Mouse (Mus musculus): ENCODE data around the gene Cabp2.

The Cabp2 gene

DNA sequence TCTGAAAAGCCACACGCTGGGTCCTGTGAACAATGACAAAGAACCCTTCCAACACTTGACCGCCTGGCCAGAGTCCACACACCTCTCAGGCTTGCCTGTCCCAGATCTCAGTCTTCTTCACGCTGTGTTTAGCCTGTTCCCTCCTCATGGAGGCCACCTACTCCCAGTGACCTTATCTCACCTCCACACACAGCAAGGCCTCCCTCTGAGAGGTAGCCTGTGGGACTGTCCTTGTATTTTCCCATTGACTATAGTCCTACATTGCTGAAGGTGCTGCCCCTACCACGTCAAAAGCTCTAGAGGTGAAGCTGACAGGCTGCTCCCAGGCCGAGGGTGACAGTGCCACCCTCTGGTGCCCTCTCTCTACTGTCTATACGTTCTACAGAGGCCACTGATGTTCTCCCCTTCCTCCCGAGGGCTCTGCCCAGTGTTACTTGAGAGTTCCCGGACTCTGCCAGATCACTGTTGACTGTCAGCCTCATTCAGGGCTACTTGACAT is 818 bp upstream of the Cabp2 start:
- DNase-seq (ENCODE audit: low read depth, low spot score): no peak

DNA sequence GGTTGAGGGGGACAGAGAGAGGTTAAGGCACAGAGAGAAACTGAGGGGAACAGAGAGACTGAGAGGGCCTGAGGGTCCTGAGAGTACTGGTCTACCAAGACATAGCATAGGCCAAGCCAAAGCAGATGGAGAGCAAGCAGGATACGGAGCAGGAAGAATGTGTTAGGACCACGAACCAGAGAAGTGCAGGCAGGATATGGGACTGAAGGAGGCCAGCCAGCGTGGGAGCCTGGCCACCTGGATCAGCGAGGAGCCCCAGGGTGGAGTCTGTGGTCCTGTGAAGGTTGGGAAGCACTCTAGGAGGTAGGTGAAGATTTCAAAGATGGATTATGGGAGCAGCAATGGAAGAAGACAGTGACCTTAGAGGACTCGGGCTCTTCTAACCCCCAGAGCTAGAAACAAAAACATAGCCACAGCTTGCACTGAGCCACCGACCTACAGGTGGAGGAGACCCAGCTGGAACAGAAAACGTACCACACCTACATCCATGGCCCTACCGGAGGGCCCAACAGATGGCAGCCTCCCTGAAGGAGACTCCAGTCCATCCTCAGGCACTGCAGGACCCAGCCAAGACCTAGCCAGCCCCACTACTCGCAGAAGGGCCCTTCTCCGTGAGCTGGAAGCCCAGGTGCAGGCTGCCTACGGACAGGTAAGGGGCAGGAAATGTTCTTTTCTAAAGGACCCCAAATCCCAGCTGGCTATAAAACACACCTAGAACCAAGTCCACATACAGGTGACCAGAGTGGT is 1.0 kb downstream of the Cabp2 start:
- DNase-seq (ENCODE audit: low read depth, low spot score): no peak

DNA sequence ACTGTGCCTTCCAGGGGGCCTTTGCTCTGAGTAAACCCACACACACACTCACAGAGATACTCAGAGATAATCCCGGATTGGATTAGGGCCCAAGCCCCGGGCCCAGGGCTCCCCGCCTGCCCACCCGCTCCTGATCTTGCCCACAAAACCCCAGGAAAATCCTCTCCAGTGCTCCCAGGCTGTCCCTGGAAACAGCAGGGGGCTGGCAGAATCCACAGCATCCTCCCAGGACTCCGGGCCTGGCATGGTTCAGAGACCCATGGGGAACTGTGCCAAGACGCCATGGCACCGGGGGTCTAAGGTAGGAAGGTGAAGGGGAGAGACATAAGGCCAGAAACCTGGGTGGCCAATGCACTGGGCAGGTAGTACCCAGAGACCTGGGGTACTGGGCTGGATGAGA is 1.9 kb downstream of the Cabp2 start:
- no peak for DNase-seq (ENCODE audit: low read depth, low spot score)

DNA sequence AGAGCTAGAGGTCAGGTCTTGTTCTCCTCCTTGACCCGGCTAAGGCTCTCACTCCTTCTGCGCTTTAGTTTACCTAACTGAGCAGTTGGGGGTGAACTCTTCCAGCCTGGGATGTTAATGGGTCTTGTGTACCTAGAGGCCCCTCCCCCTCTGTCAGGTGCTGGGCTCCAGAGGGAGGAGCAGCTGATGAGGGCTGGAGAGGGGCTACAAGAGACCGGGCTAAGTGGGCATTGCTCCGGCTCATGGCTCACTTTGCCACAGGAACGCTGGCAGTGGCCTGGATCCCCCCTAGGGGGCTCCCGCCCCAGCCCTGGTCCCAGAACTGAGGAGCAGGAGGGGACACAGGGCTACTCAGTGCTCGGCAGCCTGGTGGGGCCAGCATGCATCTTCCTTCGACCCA is 2.4 kb downstream of the Cabp2 start:
- no peak for DNase-seq (ENCODE audit: low read depth, low spot score)

DNA sequence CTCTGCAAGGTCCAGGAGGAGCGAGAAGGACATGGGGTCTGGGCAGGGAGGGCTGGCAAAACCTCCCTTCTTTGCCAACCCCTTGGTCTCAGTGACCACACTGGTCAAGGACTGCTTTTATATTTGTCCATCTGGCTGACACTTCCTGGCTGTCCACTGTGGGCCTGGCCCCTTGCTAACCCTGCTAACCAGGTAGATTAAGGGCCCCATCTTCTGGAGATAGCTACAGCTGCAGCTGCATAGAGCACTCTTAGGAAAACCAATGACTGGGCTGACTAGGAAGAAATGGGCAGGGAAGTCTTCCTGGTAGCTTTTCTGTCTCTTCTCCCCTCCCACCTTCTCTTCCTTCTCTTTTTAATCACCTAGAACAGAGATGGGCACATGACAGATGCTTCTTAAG is 3.6 kb downstream of the Cabp2 start:
- DNase-seq (ENCODE audit: low read depth, low spot score): no peak

DNA sequence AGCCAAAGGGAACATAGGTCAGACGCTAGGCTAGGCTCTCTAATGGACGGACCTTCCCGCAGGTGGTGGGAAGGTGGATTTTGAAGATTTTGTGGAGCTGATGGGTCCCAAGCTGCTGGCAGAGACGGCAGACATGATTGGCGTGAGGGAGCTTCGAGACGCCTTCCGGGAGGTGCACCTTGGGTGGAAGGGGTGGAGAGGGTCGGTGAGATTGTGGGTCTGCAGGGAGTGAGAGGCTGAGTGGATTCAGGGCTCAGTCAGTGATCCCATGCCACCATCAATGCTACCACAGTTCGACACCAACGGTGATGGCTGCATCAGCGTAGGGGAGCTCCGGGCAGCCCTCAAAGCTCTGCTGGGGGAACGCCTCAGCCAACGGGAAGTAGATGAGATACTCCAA is 4.8 kb downstream of the Cabp2 start:
- DNase-seq (ENCODE audit: low read depth, low spot score): no peak

DNA sequence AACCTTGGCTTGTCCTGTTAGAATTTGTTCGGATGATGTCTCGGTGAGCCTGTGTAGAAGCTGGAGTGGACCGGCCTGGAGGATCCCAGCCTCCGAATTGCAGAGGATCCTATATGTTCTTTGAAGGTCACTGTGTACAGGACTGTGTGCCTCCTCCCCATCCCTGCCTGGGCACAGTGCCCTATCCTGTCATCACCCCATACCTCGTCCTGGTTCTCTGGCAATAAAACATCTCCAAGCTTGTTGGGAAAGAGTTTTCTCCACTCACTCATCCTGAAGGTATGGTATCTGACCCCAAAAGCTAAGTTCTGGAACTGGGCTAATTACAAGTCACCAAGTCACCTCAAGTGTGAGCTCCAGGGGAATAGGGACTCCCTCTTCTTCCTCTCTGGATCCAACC is 5.7 kb downstream of the Cabp2 start:
- DNase-seq (ENCODE audit: low read depth, low spot score): no peak

DNA sequence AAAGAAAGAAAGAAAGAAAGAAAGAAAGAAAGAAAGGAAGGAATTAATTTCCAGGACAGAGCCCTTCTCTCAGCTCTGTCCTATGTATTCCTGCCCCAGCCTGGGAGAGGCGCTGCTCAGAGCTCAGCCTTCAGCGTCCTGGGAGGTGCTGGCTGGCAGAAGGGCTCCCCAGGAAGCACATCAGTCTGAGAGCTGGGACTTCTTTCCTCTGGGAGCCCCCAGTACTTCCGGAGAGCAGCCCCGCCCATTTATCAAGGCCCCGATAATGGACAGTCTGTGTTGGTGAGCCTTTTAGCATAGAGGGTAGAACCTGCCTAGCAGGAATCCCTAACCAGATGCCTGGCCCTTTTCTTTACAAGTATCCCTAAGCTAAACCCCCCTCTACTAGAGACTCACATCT is 6.8 kb downstream of the Cabp2 start:
- DNase-seq (ENCODE audit: low read depth, low spot score): no peak

DNA sequence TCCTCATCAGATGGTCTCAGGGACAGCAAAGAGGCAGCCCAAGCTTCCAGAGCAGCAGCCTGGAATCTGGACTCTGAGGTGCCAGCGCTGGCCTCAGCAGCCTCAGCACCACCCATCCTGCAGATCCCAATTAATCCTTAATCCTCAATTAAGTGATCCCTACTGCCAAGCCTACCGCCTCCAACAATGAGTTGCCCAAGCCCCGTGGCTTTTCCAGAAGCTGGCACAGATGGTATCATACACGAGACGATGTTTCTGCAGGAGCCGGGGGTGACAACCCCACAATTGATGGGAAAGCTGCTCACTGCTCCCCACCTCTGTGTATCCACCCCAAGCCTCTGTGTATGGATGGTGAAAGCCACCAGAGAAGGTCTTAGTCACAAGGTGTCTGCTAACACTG is 7.8 kb downstream of the Cabp2 start:
- DNase-seq (ENCODE audit: low read depth, low spot score): no peak

DNA sequence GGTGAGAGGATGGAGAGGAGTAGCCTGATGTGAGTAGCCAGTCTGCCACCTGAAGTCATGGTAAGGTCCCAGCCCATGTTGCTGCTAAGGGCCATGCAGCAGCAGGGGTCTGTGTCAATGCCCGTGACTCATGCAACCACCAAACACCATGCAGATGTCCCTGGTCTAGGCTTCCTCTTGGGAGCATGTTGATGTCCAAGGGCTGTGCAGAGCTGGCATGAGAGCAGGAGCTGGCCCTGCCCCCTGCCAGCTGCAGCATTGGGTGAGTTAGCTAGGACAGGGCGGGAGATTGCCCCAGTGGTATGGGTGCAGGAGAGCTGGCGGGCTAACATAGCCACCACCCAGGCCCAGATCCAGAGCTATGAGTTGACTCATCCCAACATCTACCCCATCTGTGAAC is 9.1 kb downstream of the Cabp2 start:
- no peak for DNase-seq (ENCODE audit: low read depth, low spot score)

DNA sequence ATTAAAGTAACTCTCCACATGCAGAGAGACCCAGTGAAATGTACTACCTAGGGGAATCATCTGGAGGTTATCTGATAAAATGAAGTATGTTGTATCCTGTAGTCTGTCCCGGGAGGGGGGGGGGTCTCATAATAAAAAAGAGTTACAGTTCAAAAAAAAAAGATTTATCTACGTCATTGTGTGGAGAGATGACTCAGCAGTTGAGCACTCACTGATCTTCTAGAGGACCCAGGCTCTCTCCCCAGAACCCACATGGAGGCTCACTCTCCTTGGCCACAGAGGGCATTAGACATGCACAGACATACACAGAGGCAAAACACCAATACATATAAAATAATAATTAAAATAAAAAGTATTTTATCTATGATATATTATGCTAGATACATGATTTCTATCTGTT is 10.0 kb downstream of the Cabp2 start:
- DNase-seq (ENCODE audit: low read depth, low spot score): no peak

DNA sequence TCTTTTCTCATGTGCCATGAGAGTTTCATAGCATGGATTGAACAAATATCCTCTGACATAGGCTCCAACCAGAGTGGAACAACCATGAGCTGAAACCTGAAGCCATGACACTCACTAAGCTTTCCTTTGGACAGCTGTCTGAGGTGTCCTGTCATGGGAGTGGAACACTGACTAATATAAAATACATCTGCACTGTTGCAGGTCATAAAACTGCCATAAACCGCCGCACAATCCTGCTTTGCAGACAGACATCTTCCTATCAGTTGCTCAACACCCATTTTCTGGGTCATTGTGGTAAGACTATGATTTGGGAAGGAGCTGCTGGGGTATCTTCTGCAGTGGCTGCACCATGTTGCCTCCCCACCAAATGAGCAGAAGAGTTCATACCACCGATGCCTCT is 11.4 kb downstream of the Cabp2 start:
- no peak for DNase-seq (ENCODE audit: low read depth, low spot score)

DNA sequence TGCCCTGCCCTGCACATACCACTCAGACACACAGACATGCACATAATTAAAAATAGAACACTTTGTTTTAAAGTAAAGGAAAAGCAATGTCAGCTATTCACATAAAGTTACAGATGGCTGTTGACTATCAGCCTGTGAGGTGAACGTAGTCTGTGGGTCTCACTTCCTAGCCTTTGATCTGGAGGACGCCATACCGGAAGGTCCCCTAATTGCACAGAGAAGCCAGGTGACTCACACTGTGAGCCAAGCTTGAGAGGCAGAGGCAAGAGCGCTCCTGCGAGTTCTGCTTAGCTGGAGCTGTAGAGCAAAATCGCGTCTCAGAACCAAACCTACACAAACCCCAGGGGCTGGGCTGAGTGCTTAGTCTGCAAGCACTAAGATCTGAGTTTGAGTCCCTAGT is 12.4 kb downstream of the Cabp2 start:
- DNase-seq (ENCODE audit: low read depth, low spot score): no peak

DNA sequence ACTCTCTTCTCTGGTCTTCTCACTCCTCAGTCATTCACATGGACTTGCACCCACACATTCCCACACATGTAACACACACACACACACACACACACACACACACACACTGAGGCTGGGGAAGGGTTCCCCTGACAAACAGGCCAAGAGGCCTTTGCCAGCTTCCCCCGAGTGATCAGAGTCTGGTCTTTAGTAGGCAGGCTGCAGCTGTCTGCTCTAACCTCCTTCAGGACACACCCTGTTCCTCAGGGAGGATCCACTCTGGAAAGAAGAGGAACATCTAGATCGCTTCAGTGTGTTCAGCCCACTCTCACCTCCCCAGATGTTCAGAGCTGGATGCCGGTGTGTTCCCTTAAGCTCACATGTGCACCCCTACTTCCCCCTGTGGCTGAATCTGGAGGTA is 13.0 kb downstream of the Cabp2 start:
- DNase-seq (ENCODE audit: low read depth, low spot score): peak; percentile 32

DNA sequence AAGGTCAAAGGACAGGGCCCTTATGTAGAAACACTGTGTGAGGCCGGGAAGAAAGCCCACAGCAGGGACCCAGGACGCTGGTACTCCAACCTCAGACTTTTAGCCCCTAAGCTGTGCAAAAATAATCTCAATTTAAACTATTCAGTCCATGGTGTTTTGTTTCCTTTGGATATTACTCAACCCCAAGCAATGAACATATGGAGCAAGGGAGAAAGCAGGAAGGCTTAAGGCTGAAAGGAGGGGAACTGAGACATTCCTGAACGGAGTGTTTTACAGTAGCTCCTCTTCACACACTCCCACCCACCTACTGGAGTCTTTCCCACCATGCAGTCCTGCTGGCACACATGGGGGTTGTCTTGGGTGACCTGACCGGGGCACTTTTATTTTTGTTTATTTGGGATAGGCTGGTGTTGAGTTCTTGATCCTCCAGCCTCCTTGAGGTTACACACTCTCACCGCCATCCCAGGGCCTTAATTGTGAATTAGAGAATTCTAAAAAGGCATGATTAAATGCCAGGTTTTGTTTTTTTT is 13.5 kb downstream of the Cabp2 start:
- no peak for DNase-seq (ENCODE audit: low read depth, low spot score)

DNA sequence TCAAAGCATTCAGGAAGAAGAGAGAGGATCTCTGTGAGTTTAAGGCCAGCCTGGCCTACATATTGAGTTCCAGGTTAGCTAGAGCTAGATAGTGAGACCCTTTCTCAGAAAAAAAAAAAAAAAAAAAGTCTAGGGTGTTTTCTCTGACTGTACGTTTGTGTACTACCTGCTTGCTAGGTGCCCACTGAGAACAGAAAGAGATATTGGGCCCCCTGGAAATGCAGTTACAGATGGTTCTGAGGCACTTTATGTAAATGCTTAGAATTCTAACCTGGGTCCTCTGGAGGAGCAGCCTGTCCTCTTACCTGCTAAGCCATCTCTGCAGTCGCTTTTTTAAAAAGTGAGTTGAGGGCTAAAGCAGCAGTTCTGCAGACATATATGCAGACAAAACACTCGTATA is 14.4 kb downstream of the Cabp2 start:
- DNase-seq (ENCODE audit: low read depth, low spot score): no peak

DNA sequence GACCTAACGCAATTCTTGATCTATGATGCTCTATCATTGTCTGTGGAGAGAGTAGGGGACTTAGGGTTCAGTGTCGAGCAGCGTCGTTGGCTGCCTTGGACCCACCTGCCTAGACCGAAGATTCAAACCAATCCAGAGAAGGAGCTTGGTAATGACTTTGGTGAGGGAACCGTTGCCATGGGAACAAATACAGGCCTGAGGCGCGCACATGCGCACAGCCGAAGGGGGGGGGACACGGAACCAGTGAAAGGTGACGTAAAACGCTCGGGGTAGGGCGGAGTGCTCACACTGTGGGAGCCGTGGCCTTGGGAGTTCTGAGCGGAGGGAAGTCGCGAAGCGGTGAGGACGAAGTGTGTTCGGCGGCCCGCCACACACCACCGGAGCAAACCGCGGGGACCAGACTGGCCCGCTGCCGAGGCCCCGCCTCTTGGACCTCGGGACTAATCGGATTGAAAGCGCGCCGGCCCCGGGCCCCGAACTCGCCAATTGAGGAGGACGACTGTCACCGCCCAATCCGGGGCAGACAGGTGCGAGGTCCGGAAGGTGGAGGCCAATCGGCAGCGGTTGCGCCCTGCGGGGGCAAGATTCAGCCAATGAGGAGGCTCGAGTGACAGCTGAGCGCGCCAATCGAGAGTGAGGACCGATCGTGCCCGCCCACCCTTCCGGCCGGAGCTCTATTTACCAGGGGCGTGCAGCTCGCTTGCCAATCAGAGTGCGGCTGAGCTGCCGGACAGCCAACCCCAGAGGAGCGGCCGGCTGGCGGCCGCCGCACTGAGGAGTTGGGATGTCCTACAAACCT is 15.5 kb downstream of the Cabp2 start, which contains the start of gene Cdk2ap2:
TSS of gene Cdk2ap2 (plus strand) at position 541 of the 799 bp plus-strand sequence.
- DNase-seq (ENCODE audit: low read depth, low spot score): peak; percentile 99

DNA sequence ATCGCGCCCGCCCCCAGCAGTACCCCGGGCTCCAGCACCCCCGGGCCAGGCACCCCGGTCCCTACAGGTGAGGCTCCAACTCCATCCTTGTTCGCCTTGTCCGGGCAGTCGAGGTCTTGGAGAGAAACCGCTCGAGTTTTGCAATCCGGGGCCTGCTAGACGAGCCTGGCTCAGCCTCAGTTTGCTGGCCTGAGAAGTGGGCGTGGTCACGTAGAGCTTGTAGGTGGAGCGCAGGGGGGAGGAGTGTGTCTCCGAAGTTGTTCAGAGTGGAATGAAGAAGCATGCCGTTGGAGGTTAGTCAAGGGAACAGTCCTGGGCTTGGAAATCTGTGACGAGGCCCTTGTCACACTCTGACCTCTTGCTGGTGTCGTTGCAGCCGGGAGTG is 16.1 kb downstream of the Cabp2 start:
- DNase-seq (ENCODE audit: low read depth, low spot score): peak; percentile 94

DNA sequence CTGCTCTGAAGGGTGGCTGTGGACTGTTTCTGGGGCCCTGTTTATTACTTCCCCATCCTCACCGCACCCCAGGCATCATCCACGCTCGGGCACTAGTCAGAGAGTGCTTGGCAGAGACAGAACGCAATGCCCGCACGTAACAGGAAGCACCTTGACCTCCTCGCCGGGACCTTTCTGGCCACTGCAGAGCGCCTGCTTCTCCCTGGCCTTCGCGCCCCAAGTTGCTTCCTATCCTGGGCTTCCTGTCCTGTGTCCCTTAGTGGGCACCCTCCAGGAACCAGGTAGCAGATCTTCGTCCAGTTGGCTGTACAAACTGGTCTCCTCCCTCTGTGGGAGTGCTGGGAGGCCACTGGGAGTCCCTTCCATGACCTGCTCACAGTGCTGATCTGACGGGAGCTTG is 17.0 kb downstream of the Cabp2 start:
- DNase-seq (ENCODE audit: low read depth, low spot score): no peak

DNA sequence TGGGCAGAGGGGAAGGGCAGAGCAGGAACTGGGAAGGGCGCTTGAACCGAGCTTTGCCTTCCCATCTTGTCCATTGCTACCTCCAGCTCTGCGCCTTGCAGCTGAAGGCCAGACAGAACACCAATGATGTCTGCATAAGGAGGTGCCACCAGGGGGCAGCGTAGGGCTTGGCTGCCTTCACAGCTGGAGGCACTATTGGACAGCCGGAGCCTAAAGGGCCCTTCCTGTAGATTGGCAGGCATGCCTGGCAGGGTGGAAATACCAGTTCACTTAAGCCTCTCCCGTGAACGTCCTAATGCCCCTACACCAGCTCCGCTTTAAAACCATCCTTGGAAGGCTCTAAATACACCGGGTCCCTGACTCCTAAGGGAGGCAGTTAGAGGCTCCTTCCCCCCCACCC is 17.7 kb downstream of the Cabp2 start:
- peak; percentile 87 for DNase-seq (ENCODE audit: low read depth, low spot score)

DNA sequence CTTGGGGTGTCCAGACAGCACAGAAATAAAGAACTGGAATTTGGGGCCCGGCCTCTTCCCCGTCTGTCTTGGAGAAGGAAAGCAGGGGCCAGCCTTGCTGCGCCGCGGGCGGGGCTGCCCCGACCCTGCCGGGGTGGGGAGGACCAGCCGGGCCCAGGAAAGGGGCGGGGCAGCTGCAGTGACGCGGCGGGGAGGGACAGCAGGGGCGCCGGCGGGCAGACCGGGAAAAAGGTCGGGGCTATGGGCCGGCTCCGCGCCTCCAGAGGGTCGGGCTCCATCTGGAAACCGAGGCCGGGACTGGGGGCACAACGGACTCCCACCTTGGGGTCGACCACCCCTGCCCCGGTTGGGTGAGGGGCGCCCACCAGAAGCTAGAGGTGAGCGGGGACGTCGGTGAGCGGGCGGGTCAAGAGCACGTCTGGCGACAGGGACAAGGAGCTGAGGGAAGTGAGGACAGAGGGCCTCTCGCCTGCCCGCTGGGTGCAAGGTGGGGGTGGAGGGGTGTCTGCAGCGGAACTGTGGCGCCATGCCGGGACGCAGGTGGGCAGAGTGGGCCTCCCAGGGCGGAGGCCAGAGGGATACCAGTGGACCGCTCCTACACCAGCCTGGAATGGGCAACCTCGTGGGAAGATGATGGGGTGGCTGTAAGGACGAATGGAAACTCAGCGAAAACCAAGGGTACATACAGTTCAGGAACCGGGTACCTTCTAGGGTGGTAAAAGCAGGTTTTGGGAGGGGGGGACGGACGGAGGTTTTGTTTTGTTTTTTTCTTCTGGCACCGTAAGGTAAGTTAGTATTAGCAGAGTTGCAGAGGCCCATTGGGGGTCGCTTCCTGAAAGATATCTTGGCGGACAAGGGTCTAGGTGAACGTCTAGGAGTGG is 18.7 kb downstream of the Cabp2 start, which contains the start of gene Pitpnm1:
TSS of gene Pitpnm1 (plus strand) at position 162 of the 881 bp plus-strand sequence.
- DNase-seq (ENCODE audit: low read depth, low spot score): no peak
